Mouse (Mus musculus): ENCODE results near the gene Mylip. TPM values are rescaled to one million over a fixed set of nuclear protein-coding genes. Genes with fewer than 3 reads are reported as not detected.

Gene Mylip
- polyA plus RNA-seq, 1 experiment from 2014 or later, result 5.3 TPM

GRCm38 (mm10) chr13:45452437-45452836 lies 62.9 kb downstream of the Mylip start:
- H3K27ac ChIP-seq (ENCODE audit: low read depth), result no peak overlapping the region
- 94% methylated on average over 7 of the region's 7 CpGs for WGBS
- no peaks in the 10 kb centered on the region for H3K36me3 ChIP-seq (ENCODE audit: control insufficient read depth, insufficient read depth, low read length)
- H3K4me1 ChIP-seq (replicated peaks; ENCODE audit: control insufficient read depth, insufficient read depth, low read length), result peaks cover 28% of the 10 kb centered on the region
- H3K4me3 ChIP-seq (ENCODE audit: low read depth, low read length), result no peak overlapping the region
- no peaks in the 10 kb centered on the region for H3K27me3 ChIP-seq (replicated peaks; ENCODE audit: control insufficient read depth, insufficient read depth, low read length)
- ATAC-seq (replicated peaks; ENCODE audit: low FRiP score, low TSS enrichment, low read depth) (no peak), DNase-seq (ENCODE audit: low spot score) (no peak)
- no peaks in the 10 kb centered on the region for H3K9me3 ChIP-seq (ENCODE audit: control insufficient read depth, low read length)
- H3K4me2 ChIP-seq (ENCODE audit: low read length), result no peak overlapping the region
- H3K9ac ChIP-seq (ENCODE audit: low read length), result no peak overlapping the region

GRCm38 (mm10) chr13:45453033-45453432 lies 63.5 kb downstream of the Mylip start:
- no peak overlapping the region for H3K9ac ChIP-seq (ENCODE audit: low read length)
- H3K27ac ChIP-seq (ENCODE audit: low read depth), result no peak overlapping the region
- no peaks in the 10 kb centered on the region for H3K9me3 ChIP-seq (ENCODE audit: control insufficient read depth, low read length)

GRCm38 (mm10) chr13:45454044-45454443 lies 64.5 kb downstream of the Mylip start:
- H3K36me3 ChIP-seq (ENCODE audit: control insufficient read depth, insufficient read depth, low read length), result no peaks in the 10 kb centered on the region
- no peak overlapping the region for H3K4me2 ChIP-seq (ENCODE audit: low read length)
- peak overlapping the region; percentile 80 for H3K27ac ChIP-seq (ENCODE audit: low read depth)
- ATAC-seq (replicated peaks; ENCODE audit: low FRiP score, low TSS enrichment, low read depth), result no peak
- no peaks in the 10 kb centered on the region for H3K9me3 ChIP-seq (ENCODE audit: control insufficient read depth, low read length)
- H3K27me3 ChIP-seq (replicated peaks; ENCODE audit: control insufficient read depth, insufficient read depth, low read length), result no peaks in the 10 kb centered on the region
- H3K4me3 ChIP-seq (ENCODE audit: low read depth, low read length), result no peak overlapping the region
- no peak overlapping the region for H3K9ac ChIP-seq (ENCODE audit: low read length)
- no peak for DNase-seq (ENCODE audit: low spot score)
- WGBS, result 74% methylated on average over 1 of the region's 1 CpGs
- peaks cover 31% of the 10 kb centered on the region for H3K4me1 ChIP-seq (replicated peaks; ENCODE audit: control insufficient read depth, insufficient read depth, low read length)

More at GRCm38 (mm10) chr13:45453033-45453432, 63.5 kb downstream of the Mylip start:
- Histone ChIP-seq H3K4me2 (ENCODE audit: low read length) (no peak overlapping the region), H3K27me3 (replicated peaks; ENCODE audit: control insufficient read depth, insufficient read depth, low read length) (no peaks in the 10 kb centered on the region), H3K36me3 (ENCODE audit: control insufficient read depth, insufficient read depth, low read length) (no peaks in the 10 kb centered on the region), H3K4me3 (ENCODE audit: low read depth, low read length) (no peak overlapping the region), H3K4me1 (replicated peaks; ENCODE audit: control insufficient read depth, insufficient read depth, low read length) (peaks cover 31% of the 10 kb centered on the region)
- ATAC-seq (replicated peaks; ENCODE audit: low FRiP score, low TSS enrichment, low read depth) (no peak), DNase-seq (ENCODE audit: low spot score) (no peak)
- 66% methylated on average over 9 of the region's 9 CpGs for WGBS

- Histone ChIP-seq H3K4me1 (replicated peaks; ENCODE audit: control insufficient read depth, insufficient read depth, low read length) (peaks cover 31% of the 10 kb centered on the region), H3K27me3 (replicated peaks; ENCODE audit: control insufficient read depth, insufficient read depth, low read length) (no peaks in the 10 kb centered on the region), H3K9ac (ENCODE audit: low read length) (no peak overlapping the region), H3K36me3 (ENCODE audit: control insufficient read depth, insufficient read depth, low read length) (no peaks in the 10 kb centered on the region), H3K9me3 (ENCODE audit: control insufficient read depth, low read length) (no peaks in the 10 kb centered on the region), H3K4me2 (ENCODE audit: low read length) (peak overlapping the region; percentile 20; the same call in 1 of the 2 replicates), H3K4me3 (ENCODE audit: low read depth, low read length) (no peak overlapping the region), H3K27ac (ENCODE audit: low read depth) (peak overlapping the region; percentile 80)
- 2% methylated on average over 4 of the region's 4 CpGs for WGBS
- DNase-seq (ENCODE audit: low spot score) (peak; percentile 62), ATAC-seq (replicated peaks; ENCODE audit: low FRiP score, low TSS enrichment, low read depth) (peak; percentile 52)
These were observed 65.1 kb downstream of the Mylip start for GRCm38 (mm10) chr13:45454641-45455040.

GRCm38 (mm10) chr13:45455108-45455861 lies 65.7 kb downstream of the Mylip start:
- Histone ChIP-seq H3K27ac (ENCODE audit: low read depth) (peak overlapping the region; percentile 80), H3K4me2 (ENCODE audit: low read length) (peak overlapping the region; percentile 20), H3K4me3 (ENCODE audit: low read depth, low read length) (no peak overlapping the region), H3K9me3 (ENCODE audit: control insufficient read depth, low read length) (no peaks in the 10 kb centered on the region), H3K27me3 (replicated peaks; ENCODE audit: control insufficient read depth, insufficient read depth, low read length) (no peaks in the 10 kb centered on the region), H3K9ac (ENCODE audit: low read length) (no peak overlapping the region), H3K4me1 (replicated peaks; ENCODE audit: control insufficient read depth, insufficient read depth, low read length) (peaks cover 31% of the 10 kb centered on the region), H3K36me3 (ENCODE audit: control insufficient read depth, insufficient read depth, low read length) (no peaks in the 10 kb centered on the region)
- peak; percentile 76 for DNase-seq (ENCODE audit: low spot score)
- WGBS, result 7% methylated on average over 15 of the region's 15 CpGs
- ATAC-seq (replicated peaks; ENCODE audit: low FRiP score, low TSS enrichment, low read depth), result peak; percentile 85

- ATAC-seq (replicated peaks; ENCODE audit: low FRiP score, low TSS enrichment, low read depth), result peak; percentile 74; the same call in 1 of the 2 replicates
- DNase-seq (ENCODE audit: low spot score), result no peak
- 48% methylated on average over 2 of the region's 2 CpGs for WGBS
- Histone ChIP-seq H3K27me3 (replicated peaks; ENCODE audit: control insufficient read depth, insufficient read depth, low read length) (no peaks in the 10 kb centered on the region), H3K9ac (ENCODE audit: low read length) (no peak overlapping the region), H3K9me3 (ENCODE audit: control insufficient read depth, low read length) (no peaks in the 10 kb centered on the region), H3K27ac (ENCODE audit: low read depth) (peak overlapping the region; percentile 80), H3K4me3 (ENCODE audit: low read depth, low read length) (no peak overlapping the region), H3K4me1 (replicated peaks; ENCODE audit: control insufficient read depth, insufficient read depth, low read length) (peaks cover 31% of the 10 kb centered on the region), H3K36me3 (ENCODE audit: control insufficient read depth, insufficient read depth, low read length) (no peaks in the 10 kb centered on the region), H3K4me2 (ENCODE audit: low read length) (peak overlapping the region; percentile 20)
These were observed 66.3 kb downstream of the Mylip start for GRCm38 (mm10) chr13:45455862-45456192.

- 59% methylated on average over 7 of the region's 7 CpGs for WGBS
- no peaks in the 10 kb centered on the region for H3K27me3 ChIP-seq (replicated peaks; ENCODE audit: control insufficient read depth, insufficient read depth, low read length)
- H3K27ac ChIP-seq (ENCODE audit: low read depth), result no peak overlapping the region
- H3K4me2 ChIP-seq (ENCODE audit: low read length), result no peak overlapping the region
- no peak overlapping the region for H3K4me3 ChIP-seq (ENCODE audit: low read depth, low read length)
- H3K36me3 ChIP-seq (ENCODE audit: control insufficient read depth, insufficient read depth, low read length), result no peaks in the 10 kb centered on the region
- ATAC-seq (replicated peaks; ENCODE audit: low FRiP score, low TSS enrichment, low read depth), result no peak
- no peaks in the 10 kb centered on the region for H3K9me3 ChIP-seq (ENCODE audit: control insufficient read depth, low read length)
- DNase-seq (ENCODE audit: low spot score), result no peak
- no peak overlapping the region for H3K9ac ChIP-seq (ENCODE audit: low read length)
- H3K4me1 ChIP-seq (replicated peaks; ENCODE audit: control insufficient read depth, insufficient read depth, low read length), result peaks cover 31% of the 10 kb centered on the region
These were observed 67.9 kb downstream of the Mylip start for GRCm38 (mm10) chr13:45457459-45457858.

GRCm38 (mm10) chr13:45460177-45460576 lies 70.6 kb downstream of the Mylip start:
- H3K4me3 ChIP-seq (ENCODE audit: low read depth, low read length), result no peak overlapping the region
- ATAC-seq (replicated peaks; ENCODE audit: low FRiP score, low TSS enrichment, low read depth) (no peak), DNase-seq (ENCODE audit: low spot score) (no peak)
- no peaks in the 10 kb centered on the region for H3K27me3 ChIP-seq (replicated peaks; ENCODE audit: control insufficient read depth, insufficient read depth, low read length)
- peaks cover 18% of the 10 kb centered on the region for H3K4me1 ChIP-seq (replicated peaks; ENCODE audit: control insufficient read depth, insufficient read depth, low read length)
- WGBS, result 88% methylated on average over 3 of the region's 3 CpGs
- no peaks in the 10 kb centered on the region for H3K9me3 ChIP-seq (ENCODE audit: control insufficient read depth, low read length)
- H3K9ac ChIP-seq (ENCODE audit: low read length), result no peak overlapping the region
- H3K36me3 ChIP-seq (ENCODE audit: control insufficient read depth, insufficient read depth, low read length), result no peaks in the 10 kb centered on the region
- no peak overlapping the region for H3K4me2 ChIP-seq (ENCODE audit: low read length)
- no peak overlapping the region for H3K27ac ChIP-seq (ENCODE audit: low read depth)

GRCm38 (mm10) chr13:45461370-45461958 lies 71.9 kb downstream of the Mylip start:
- H3K9ac ChIP-seq (ENCODE audit: low read length), result no peak overlapping the region
- no peak overlapping the region for H3K4me3 ChIP-seq (ENCODE audit: low read depth, low read length)
- ATAC-seq (replicated peaks; ENCODE audit: low FRiP score, low TSS enrichment, low read depth) (no peak), DNase-seq (ENCODE audit: low spot score) (no peak)
- H3K36me3 ChIP-seq (ENCODE audit: control insufficient read depth, insufficient read depth, low read length), result no peaks in the 10 kb centered on the region
- no peaks in the 10 kb centered on the region for H3K27me3 ChIP-seq (replicated peaks; ENCODE audit: control insufficient read depth, insufficient read depth, low read length)
- H3K9me3 ChIP-seq (ENCODE audit: control insufficient read depth, low read length), result no peaks in the 10 kb centered on the region
- 78% methylated on average over 14 of the region's 14 CpGs for WGBS
- no peak overlapping the region for H3K4me2 ChIP-seq (ENCODE audit: low read length)
- H3K4me1 ChIP-seq (replicated peaks; ENCODE audit: control insufficient read depth, insufficient read depth, low read length), result 0 out of 2 replicates have a peak, but pooled peaks cover 5% of the 10 kb centered on the region
- no peak overlapping the region for H3K27ac ChIP-seq (ENCODE audit: low read depth)

Data from intestine, embryonic 14.5 days (tissue).